Mouse (Mus musculus) midbrain, embryonic 14.5 days (tissue): ENCODE results near the gene Cdk5r1. TPM values are rescaled to one million over a fixed set of nuclear protein-coding genes. Genes with fewer than 3 reads are reported as not detected.

Experiments
- ATAC-seq: fragments of 200-750 bp; cut with Nextera tagmentation; 2 replicates; pipeline ENCODE4 v1.8.0; 2017; ENCODE audit warnings: moderate number of reproducible peaks, moderate library complexity; ENCODE audit not compliant: low FRiP score, low TSS enrichment
- DNase-seq: peaks from one replicate; pipeline ENCODE4 v3.0.0-alpha.2; 2015
- H3K27ac ChIP-seq: fragments of 300-500 bp; sonication (generic); replicated peaks from 2 replicates; pipeline ENCODE4 v1.5.1; 2014; ENCODE audit warnings: mild to moderate bottlenecking, low read depth, low read length, moderate library complexity
- H3K27me3 ChIP-seq: fragments of 300-500 bp; sonication (generic); 2 replicates; pipeline ENCODE4 v1.6.1; 2014; ENCODE audit warnings: low read length, control low read depth, mixed read lengths; ENCODE audit not compliant: control insufficient read depth, insufficient read depth
- H3K36me3 ChIP-seq: fragments of 300-500 bp; sonication (generic); 2 replicates; pipeline ENCODE4 v1.6.1; 2014; ENCODE audit warnings: low read length, control low read depth; ENCODE audit not compliant: control insufficient read depth, insufficient read depth
- H3K4me1 ChIP-seq: fragments of 300-500 bp; sonication (generic); 2 replicates; pipeline ENCODE4 v1.6.1; 2014; ENCODE audit warnings: mild to moderate bottlenecking, antibody characterized with exemption, low read length, control low read depth; ENCODE audit not compliant: control insufficient read depth, insufficient read depth
- H3K4me2 ChIP-seq: fragments of 300-500 bp; sonication (generic); 2 replicates; pipeline ENCODE4 v1.6.1; 2014; ENCODE audit warnings: mild to moderate bottlenecking, low read length, moderate library complexity
- H3K4me3 ChIP-seq: fragments of 300-500 bp; sonication (generic); replicated peaks from 2 replicates; pipeline ENCODE4 v1.5.1; 2014; ENCODE audit warnings: low read depth, low read length
- H3K9ac ChIP-seq: fragments of 300-500 bp; sonication (generic); replicated peaks from 2 replicates; pipeline ENCODE4 v1.6.1; 2014; ENCODE audit warnings: mild to moderate bottlenecking, low read length, moderate library complexity
- H3K9me3 ChIP-seq: fragments of 300-500 bp; sonication (generic); 2 replicates; pipeline ENCODE4 v1.6.1; 2016; ENCODE audit warnings: low read length, control low read depth, mixed read lengths; ENCODE audit not compliant: control insufficient read depth
- WGBS: fragments of 180-500 bp; shearing (Covaris S2); extraction: QIAGEN DNeasy Blood & Tissue Kit; methylation state at CpG from one replicate; pipeline ENCODE4 v1.1.7; 2014; 5-methylcytosine and 5-hydroxymethylcytosine counted together
- polyA plus RNA-seq: library from polyadenylated mRNA; unstranded; fragments of >200 nt; fragmentation: Nextera tagmentation; extraction: Ambion mirVana; gene quantifications from 2 replicates; pipeline ENCODE4 v1.2.1, GENCODE M21; 2014

The Cdk5r1 gene
- 103 and 134 TPM in 2 replicates for polyA plus RNA-seq

DNA sequence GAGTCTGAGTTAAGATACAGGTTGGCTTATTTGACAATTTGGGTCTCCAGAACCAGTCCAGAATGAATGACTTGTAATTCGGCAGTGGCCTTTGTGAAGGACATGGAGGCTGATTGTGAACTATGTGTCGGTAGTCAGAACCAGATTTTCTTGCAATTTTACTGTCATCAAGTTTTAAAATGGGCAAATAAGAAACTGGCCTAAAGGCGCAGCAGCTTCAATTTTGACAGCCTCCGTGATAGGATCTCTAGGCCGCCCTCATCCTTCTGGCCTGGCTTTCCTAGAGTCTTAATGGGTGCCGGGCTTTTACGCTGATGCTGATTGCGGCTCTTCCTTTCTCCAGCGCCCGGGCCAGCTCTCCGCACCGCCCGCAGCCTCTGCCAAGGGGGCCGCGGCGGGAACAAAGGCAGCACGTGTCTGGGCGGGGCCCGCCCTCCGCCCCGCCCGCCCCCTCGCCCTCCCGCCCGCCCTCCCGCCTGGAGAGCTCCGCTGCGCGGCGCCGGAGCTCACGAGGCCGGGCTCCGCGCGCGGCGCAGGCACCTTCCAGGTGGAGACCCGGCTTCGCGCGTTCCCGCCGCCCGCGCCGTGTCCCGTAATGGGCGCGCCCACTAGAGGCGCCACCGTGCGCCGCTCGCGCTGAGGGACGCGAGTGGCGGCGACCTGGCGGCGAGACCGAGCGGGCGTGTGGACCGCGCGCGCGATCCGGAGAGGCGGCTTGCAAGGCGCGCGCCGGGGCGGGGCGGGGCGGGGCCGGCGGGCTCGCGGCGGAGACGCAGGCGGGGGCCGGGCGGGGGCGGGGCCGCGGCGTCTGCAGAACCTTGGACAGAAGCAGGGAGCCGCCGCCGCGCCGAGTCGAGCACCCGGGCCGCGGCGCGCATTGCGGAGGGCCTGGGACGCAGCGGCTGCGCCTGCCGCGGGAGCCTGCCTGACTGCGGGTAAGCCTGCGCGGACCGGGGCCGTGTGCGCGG lies at the start of gene Cdk5r1:
TSS of gene Cdk5r1 (plus strand) at position 802 of the 968 bp plus-strand sequence.
- Histone ChIP-seq H3K27ac (peak within 1 kb of the TSS; percentile 99), H3K4me3 (peak within 1 kb of the TSS; percentile 90), H3K4me2 (peak within 1 kb of the TSS; percentile 98), H3K4me1 (peaks cover 19% of the 10 kb centered on the region), H3K9me3 (no peaks in the 10 kb centered on the region), H3K9ac (peak within 1 kb of the TSS; percentile 99), H3K36me3 (peaks cover 40% of the 10 kb centered on the region), H3K27me3 (no peaks in the 10 kb centered on the region)
- WGBS = under 1% methylated on average over 92 of the region's 116 CpGs
- ATAC-seq (peak; percentile 90), DNase-seq (peak; percentile 99)

DNA sequence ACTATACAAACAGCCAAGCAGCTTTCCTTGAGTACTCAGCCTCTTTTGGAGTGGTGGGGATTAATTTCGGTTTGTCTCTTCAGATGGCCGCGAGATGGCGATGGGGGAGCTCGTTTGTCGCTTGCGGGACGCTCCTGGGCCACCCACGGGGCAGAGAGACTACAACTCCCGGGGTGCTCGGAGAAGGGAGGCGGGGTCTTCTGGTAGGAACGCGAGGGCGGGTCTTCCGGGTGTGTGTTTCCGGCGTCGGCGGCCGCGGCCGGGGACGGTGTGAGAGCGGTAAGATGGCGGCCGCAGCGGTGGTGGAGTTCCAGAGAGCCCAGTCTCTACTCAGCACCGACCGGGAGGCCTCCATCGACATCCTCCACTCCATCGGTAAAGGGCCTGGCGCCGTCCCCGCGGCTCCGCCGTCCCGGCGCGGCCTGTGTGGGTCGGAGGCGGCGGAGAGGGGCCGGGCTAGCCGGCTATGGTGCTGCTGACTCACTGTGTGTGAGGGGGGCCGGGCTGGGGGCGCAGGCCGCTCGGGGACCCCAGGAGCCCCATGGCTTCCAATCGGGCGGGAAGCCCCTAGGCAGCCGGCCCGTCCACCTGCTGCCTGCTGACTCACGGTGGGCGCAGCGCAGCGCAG lies 48.3 kb upstream of the Cdk5r1 start, which contains the start of gene Psmd11:
TSS of gene Psmd11 (plus strand) at position 235 of the 628 bp plus-strand sequence.
- H3K4me1 ChIP-seq = peaks cover 8% of the 10 kb centered on the region
- H3K27me3 ChIP-seq = no peaks in the 10 kb centered on the region
- H3K9me3 ChIP-seq = no peaks in the 10 kb centered on the region
- H3K9ac ChIP-seq = peak within 1 kb of the TSS; percentile 89
- peak within 1 kb of the TSS; percentile 87 for H3K27ac ChIP-seq
- peaks cover 17% of the 10 kb centered on the region for H3K36me3 ChIP-seq
- DNase-seq (peak; percentile 99), ATAC-seq (peak; percentile 100)
- peak within 1 kb of the TSS; percentile 96 for H3K4me3 ChIP-seq
- under 1% methylated on average over 57 of the region's 58 CpGs for WGBS
- peak within 1 kb of the TSS; percentile 90 for H3K4me2 ChIP-seq

DNA sequence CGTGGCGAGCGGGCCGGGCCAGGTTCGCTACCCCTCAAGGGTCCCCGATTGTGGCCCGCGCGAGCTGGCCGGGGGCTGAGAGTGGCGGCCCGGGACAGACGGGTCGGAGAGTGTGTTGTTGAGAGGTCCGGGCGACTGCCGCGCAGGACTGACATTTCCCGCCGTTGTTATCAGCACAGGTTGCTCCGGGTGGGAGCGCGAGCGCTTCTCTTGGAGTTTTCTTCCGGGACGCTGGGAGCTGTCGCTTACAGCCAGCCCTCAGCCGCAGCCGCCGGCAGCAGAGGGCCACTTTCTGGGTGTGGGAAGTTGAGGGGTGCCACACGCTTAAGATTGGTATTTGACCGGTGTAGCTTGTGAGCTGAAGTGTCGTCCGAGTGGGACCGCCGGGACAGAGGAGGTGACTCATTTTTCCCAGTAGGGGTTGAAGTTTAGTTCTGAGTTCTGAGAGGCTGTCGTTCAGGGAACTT lies 47.8 kb upstream of the Cdk5r1 start:
- Histone ChIP-seq H3K4me2 (peak overlapping the region; percentile 90), H3K9ac (peak overlapping the region; percentile 89), H3K36me3 (peaks cover 22% of the 10 kb centered on the region), H3K4me1 (peaks cover 8% of the 10 kb centered on the region), H3K27ac (peak overlapping the region; percentile 87), H3K27me3 (no peaks in the 10 kb centered on the region), H3K4me3 (peak overlapping the region; percentile 96), H3K9me3 (no peaks in the 10 kb centered on the region)
- 0% methylated on average over 37 of the region's 37 CpGs for WGBS
- ATAC-seq = no peak
- no peak for DNase-seq

DNA sequence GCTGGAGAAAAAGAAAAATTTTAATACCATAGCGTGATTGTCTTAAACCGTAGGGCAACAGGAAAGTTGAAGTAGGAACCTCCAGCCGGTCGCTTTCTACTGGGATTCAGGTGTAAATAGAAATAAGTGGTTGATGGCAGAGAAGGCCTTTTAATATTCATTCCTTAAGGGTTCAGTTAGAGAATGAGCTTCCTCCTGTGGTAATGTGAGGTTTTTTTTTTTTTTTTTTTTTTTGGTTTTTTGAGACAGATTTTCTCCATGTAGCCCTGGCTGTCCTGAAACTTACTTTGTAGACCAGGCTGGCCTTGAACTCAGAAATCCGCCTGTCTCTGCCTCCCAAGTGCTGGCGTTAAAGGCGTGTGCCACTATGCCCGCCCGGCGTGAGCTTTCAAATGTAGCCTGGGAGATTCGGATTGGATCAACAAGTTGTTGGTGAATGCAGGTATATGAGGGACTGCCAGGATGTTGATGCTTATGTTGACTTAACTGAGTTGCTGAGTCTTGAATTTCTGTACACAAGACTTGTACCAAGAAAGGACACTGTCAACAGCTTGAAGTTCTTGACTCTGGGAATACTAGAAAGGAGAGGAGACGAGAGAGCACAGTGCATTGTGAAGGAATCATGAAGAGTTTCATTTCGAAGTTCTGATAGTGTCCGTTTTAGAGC lies 47.2 kb upstream of the Cdk5r1 start:
- Histone ChIP-seq H3K27ac (no peak overlapping the region), H3K4me3 (peak overlapping the region; percentile 96), H3K27me3 (no peaks in the 10 kb centered on the region), H3K4me1 (peaks cover 8% of the 10 kb centered on the region), H3K9ac (peak overlapping the region; percentile 89), H3K9me3 (no peaks in the 10 kb centered on the region), H3K4me2 (peak overlapping the region; percentile 90), H3K36me3 (peaks cover 25% of the 10 kb centered on the region)
- no peak for DNase-seq
- 62% methylated on average over 14 of the region's 14 CpGs for WGBS
- no peak for ATAC-seq

DNA sequence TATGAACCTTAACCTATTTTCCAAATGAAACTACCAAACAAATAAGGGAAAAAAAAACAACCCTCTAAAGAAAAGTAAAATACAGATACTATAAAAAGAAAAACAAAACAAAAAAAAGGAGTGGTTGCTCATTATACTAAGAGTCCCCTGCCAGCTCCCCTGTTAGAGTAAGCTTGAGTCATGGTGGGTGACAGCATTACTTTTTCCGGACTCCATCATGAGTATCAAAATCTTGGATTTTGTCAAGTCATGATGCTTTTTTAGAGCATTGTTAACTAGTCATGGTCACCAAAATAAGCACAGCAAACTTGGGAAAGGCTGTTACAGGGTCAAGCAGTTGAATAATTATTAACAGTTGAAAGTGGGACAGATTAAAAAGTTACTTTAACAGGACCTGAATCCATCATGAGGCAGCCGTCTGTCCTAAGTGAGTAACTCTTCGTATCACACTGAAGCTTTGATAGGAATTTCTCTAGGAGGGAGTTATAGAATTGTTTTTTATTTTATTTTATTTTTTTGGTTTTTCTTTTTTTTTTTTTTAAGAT lies 46.4 kb upstream of the Cdk5r1 start:
- ATAC-seq (no peak), DNase-seq (no peak)
- H3K36me3 ChIP-seq = peaks cover 31% of the 10 kb centered on the region
- H3K4me1 ChIP-seq = peaks cover 8% of the 10 kb centered on the region
- H3K9ac ChIP-seq = no peak overlapping the region
- H3K27me3 ChIP-seq = no peaks in the 10 kb centered on the region
- no peak overlapping the region for H3K4me3 ChIP-seq
- no peaks in the 10 kb centered on the region for H3K9me3 ChIP-seq
- H3K4me2 ChIP-seq = no peak overlapping the region
- H3K27ac ChIP-seq = no peak overlapping the region
- WGBS = 95% methylated on average over 3 of the region's 3 CpGs

DNA sequence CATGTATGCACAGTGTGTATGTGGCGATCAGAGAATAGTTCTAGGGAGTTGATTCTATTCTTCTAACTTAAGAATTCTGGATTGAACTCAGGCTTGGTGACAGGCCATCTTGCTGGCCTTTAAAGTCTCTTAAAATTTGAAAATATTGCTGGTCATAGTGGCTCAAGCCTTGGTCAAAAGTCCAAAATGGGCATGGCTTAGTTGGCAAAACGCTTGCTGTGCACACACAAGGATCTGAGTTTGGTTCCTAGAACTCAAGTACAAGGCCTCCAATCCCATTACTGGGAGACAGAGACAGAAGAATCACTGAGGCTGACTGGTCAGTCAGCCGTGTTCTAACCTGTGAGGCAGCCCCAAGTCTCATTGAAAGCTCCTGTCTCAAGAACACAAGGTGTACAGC lies 29.9 kb upstream of the Cdk5r1 start:
- no peak overlapping the region for H3K4me3 ChIP-seq
- ATAC-seq (no peak), DNase-seq (no peak)
- peaks cover 69% of the 10 kb centered on the region for H3K36me3 ChIP-seq
- H3K4me2 ChIP-seq = no peak overlapping the region
- H3K27me3 ChIP-seq = no peaks in the 10 kb centered on the region
- H3K9me3 ChIP-seq = no peaks in the 10 kb centered on the region
- H3K27ac ChIP-seq = no peak overlapping the region
- H3K4me1 ChIP-seq = no peaks in the 10 kb centered on the region
- no peak overlapping the region for H3K9ac ChIP-seq
- WGBS = 94% methylated on average over 3 of the region's 3 CpGs

DNA sequence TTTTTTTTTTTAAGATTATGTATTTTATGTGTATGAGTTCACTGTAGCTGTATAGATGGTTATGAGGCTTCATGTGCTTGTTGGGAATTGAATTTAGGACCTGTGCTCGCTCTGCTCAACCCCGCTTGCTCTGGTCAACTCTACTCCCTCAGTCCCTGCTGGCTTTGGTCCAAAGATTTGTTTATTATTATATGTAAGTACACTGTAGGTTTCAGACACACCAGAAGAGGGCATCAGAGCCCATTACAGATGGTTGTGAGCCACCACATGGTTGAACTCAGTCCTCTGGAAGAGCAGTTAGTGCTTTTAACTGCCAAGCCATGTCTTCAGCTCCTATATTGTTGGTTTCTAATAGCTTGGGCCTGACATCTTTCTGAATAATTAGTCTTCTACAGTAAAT lies 27.0 kb upstream of the Cdk5r1 start:
- Histone ChIP-seq H3K9ac (no peak overlapping the region), H3K27ac (no peak overlapping the region), H3K4me1 (no peaks in the 10 kb centered on the region), H3K4me3 (no peak overlapping the region), H3K4me2 (no peak overlapping the region), H3K27me3 (no peaks in the 10 kb centered on the region), H3K9me3 (no peaks in the 10 kb centered on the region), H3K36me3 (peaks cover 60% of the 10 kb centered on the region)
- peak; percentile 15 for DNase-seq
- ATAC-seq = no peak
- 98% methylated on average over 2 of the region's 2 CpGs for WGBS

DNA sequence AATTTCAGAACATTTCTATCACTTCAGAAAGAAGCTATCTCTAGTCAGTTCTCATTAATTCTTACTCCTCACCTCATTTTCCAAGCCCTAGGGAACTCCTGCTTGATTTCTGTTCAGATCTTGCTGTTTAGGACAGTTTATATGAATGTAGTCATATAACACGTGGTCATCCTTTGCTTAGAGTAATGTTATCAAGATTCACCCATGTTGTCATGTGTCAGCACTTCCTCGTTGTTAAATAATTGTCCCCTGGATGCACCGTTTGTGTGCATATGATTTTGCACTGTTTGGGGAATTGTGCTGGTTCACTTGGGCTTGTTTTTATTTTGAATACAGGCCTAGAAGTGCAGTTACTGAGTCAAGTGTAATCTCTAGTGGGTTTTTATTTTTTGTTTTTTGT lies 24.6 kb upstream of the Cdk5r1 start:
- H3K4me2 ChIP-seq = no peak overlapping the region
- H3K36me3 ChIP-seq = peaks cover 56% of the 10 kb centered on the region
- H3K9ac ChIP-seq = no peak overlapping the region
- ATAC-seq (no peak), DNase-seq (no peak)
- H3K4me1 ChIP-seq = no peaks in the 10 kb centered on the region
- H3K9me3 ChIP-seq = no peaks in the 10 kb centered on the region
- H3K27ac ChIP-seq = no peak overlapping the region
- H3K4me3 ChIP-seq = no peak overlapping the region
- H3K27me3 ChIP-seq = no peaks in the 10 kb centered on the region
- 91% methylated on average over 3 of the region's 3 CpGs for WGBS
